Mouse (Mus musculus): ENCODE results near the gene Gp1ba. TPM values are rescaled to one million over a fixed set of nuclear protein-coding genes. Genes with fewer than 3 reads are reported as not detected.

Gene Gp1ba
- polyA plus RNA-seq, 1 experiment from 2014 or later = 0.22 TPM

GRCm38 (mm10) chr11:70689578-70689977 is 50.7 kb downstream of the Gp1ba start:
- no peak overlapping the region for H3K4me3 ChIP-seq (ENCODE audit: low read depth, low read length)
- no peaks in the 10 kb centered on the region for H3K27me3 ChIP-seq (replicated peaks; ENCODE audit: control insufficient read depth, insufficient read depth, low read length)
- H3K9me3 ChIP-seq (replicated peaks; ENCODE audit: control insufficient read depth, low read length) = no peaks in the 10 kb centered on the region
- peaks cover 10% of the 10 kb centered on the region for H3K4me1 ChIP-seq (ENCODE audit: control insufficient read depth, insufficient read depth, low read length)
- H3K27ac ChIP-seq (ENCODE audit: low read depth, low read length) = no peak overlapping the region
- no peak for DNase-seq (ENCODE audit: low spot score)
- no peak overlapping the region for H3K9ac ChIP-seq (ENCODE audit: low read length)
- ATAC-seq = no peak
- H3K4me2 ChIP-seq (ENCODE audit: low read length) = no peak overlapping the region
- WGBS = 36% methylated on average over 4 of the region's 4 CpGs
- H3K36me3 ChIP-seq (ENCODE audit: control insufficient read depth, insufficient read depth, low read length) = peaks cover 10% of the 10 kb centered on the region; the same call in 1 of the 2 replicates

Other genes with a start within 250 kb of the Gp1ba start
- gene Pelp1, start 229.1 kb upstream of the Gp1ba start, polyA plus RNA-seq (2014; fragmentation: Nextera tagmentation; extraction: Ambion mirVana) = 21.4 and 32.5 TPM in 2 replicates
- gene Arrb2, start 206.5 kb upstream of the Gp1ba start, polyA plus RNA-seq (2014; fragmentation: Nextera tagmentation; extraction: Ambion mirVana) = 47.4 and 49.2 TPM in 2 replicates
- 49.2 and 54.3 TPM in 2 replicates for gene Med11, start 187.2 kb upstream of the Gp1ba start, polyA plus RNA-seq (2014; fragmentation: Nextera tagmentation; extraction: Ambion mirVana)
- gene Zmynd15, start 179.7 kb upstream of the Gp1ba start, polyA plus RNA-seq (2014; fragmentation: Nextera tagmentation; extraction: Ambion mirVana) = 0.19 and 0.42 TPM in 2 replicates
- 1.5 and 1.9 TPM in 2 replicates for gene Cxcl16, start 179.1 kb upstream of the Gp1ba start, polyA plus RNA-seq (2014; fragmentation: Nextera tagmentation; extraction: Ambion mirVana)
- gene Tm4sf5, start 133.9 kb upstream of the Gp1ba start, polyA plus RNA-seq (2014; fragmentation: Nextera tagmentation; extraction: Ambion mirVana) = 1.1 and 3.4 TPM in 2 replicates
- gene Vmo1, start 124.5 kb upstream of the Gp1ba start, polyA plus RNA-seq (2014; fragmentation: Nextera tagmentation; extraction: Ambion mirVana) = 0.37 TPM in 1 of 2 replicates, not detected in the other
- gene Gltpd2, start 119.9 kb upstream of the Gp1ba start, polyA plus RNA-seq (2014; fragmentation: Nextera tagmentation; extraction: Ambion mirVana) = 0.42 TPM in 1 of 2 replicates, not detected in the other
- gene Psmb6, start 113.8 kb upstream of the Gp1ba start, polyA plus RNA-seq (2014; fragmentation: Nextera tagmentation; extraction: Ambion mirVana) = 841 and 1,034 TPM in 2 replicates
- not detected in 2 replicates for gene Gm40193, start 106.2 kb upstream of the Gp1ba start, polyA plus RNA-seq (2014; fragmentation: Nextera tagmentation; extraction: Ambion mirVana)
- 4.8 and 5.8 TPM in 2 replicates for gene Pld2, start 99.1 kb upstream of the Gp1ba start, polyA plus RNA-seq (2014; fragmentation: Nextera tagmentation; extraction: Ambion mirVana)
- 10.4 and 13.6 TPM in 2 replicates for gene Mink1, start 76.2 kb upstream of the Gp1ba start, polyA plus RNA-seq (2014; fragmentation: Nextera tagmentation; extraction: Ambion mirVana)
- not detected in 2 replicates for gene 4930544D05Rik, start 23.3 kb upstream of the Gp1ba start, polyA plus RNA-seq (2014; fragmentation: Nextera tagmentation; extraction: Ambion mirVana)
- not detected in 2 replicates for gene Chrne, start 19.9 kb upstream of the Gp1ba start, polyA plus RNA-seq (2014; fragmentation: Nextera tagmentation; extraction: Ambion mirVana)
- gene Rnf167, start 8.1 kb downstream of the Gp1ba start, polyA plus RNA-seq (2014; fragmentation: Nextera tagmentation; extraction: Ambion mirVana) = 105 and 118 TPM in 2 replicates
- 165 and 190 TPM in 2 replicates for gene Slc25a11, start 8.4 kb downstream of the Gp1ba start, polyA plus RNA-seq (2014; fragmentation: Nextera tagmentation; extraction: Ambion mirVana)
- 793 and 798 TPM in 2 replicates for gene Pfn1, start 15.5 kb downstream of the Gp1ba start, polyA plus RNA-seq (2014; fragmentation: Nextera tagmentation; extraction: Ambion mirVana)
- 5.7 and 5.9 TPM in 2 replicates for gene Eno3, start 18.1 kb downstream of the Gp1ba start, polyA plus RNA-seq (2014; fragmentation: Nextera tagmentation; extraction: Ambion mirVana)
- 65.4 and 83.9 TPM in 2 replicates for gene Spag7, start 30.3 kb downstream of the Gp1ba start, polyA plus RNA-seq (2014; fragmentation: Nextera tagmentation; extraction: Ambion mirVana)
- gene Camta2, start 49.0 kb downstream of the Gp1ba start, polyA plus RNA-seq (2014; fragmentation: Nextera tagmentation; extraction: Ambion mirVana) = 8.7 and 14.9 TPM in 2 replicates
- 0.75 and 1.1 TPM in 2 replicates for gene Inca1, start 61.0 kb downstream of the Gp1ba start, polyA plus RNA-seq (2014; fragmentation: Nextera tagmentation; extraction: Ambion mirVana)
- 4.6 and 4.7 TPM in 2 replicates for gene Kif1c, start 61.4 kb downstream of the Gp1ba start, polyA plus RNA-seq (2014; fragmentation: Nextera tagmentation; extraction: Ambion mirVana)
- gene Zfp3, start 125.1 kb downstream of the Gp1ba start, polyA plus RNA-seq (2014; fragmentation: Nextera tagmentation; extraction: Ambion mirVana) = 14.9 and 16.2 TPM in 2 replicates
- not detected in 2 replicates for gene Scimp, start 173.5 kb downstream of the Gp1ba start, polyA plus RNA-seq (2014; fragmentation: Nextera tagmentation; extraction: Ambion mirVana)
- gene Rabep1, start 205.7 kb downstream of the Gp1ba start, polyA plus RNA-seq (2014; fragmentation: Nextera tagmentation; extraction: Ambion mirVana) = 50.3 and 62.7 TPM in 2 replicates